Mouse (Mus musculus): Measurements from ENCODE around the gene Rhog. TPM values are rescaled to one million over a fixed set of nuclear protein-coding genes. Genes with fewer than 3 reads are reported as not detected.

Gene Rhog
- polyA plus RNA-seq, 1 experiment from 2014 or later, result 58.7 TPM

DNA sequence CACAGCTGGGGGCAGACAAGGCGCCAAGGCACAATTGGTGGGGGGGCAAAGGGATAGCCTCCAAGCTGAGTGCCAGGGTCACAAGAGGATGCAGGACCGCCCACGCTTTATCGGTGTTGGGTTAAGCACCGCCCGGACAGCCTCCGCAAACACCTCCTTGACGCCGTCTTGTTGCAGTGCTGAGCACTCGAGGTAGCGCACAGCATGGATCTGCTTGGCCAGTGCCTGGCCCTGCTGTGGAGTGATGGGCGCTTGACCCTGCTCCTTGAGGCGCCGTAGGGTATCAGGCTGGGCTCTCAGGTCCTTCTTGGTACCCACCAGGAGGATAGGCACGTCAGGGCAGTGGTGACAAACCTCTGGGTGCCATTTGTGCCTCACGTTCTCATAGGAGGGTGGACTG lies 16.3 kb downstream of the Rhog start:
- Histone ChIP-seq H3K9ac (ENCODE audit: low read length) (no peak overlapping the region), H3K27ac (replicated peaks; ENCODE audit: low read depth, low read length) (no peak overlapping the region), H3K27me3 (ENCODE audit: control insufficient read depth, insufficient read depth, low read length) (no peaks in the 10 kb centered on the region), H3K9me3 (ENCODE audit: control insufficient read depth, low read length) (no peaks in the 10 kb centered on the region), H3K4me1 (ENCODE audit: control insufficient read depth, insufficient read depth, low read length) (no peaks in the 10 kb centered on the region), H3K36me3 (ENCODE audit: control insufficient read depth, insufficient read depth, low read length) (peaks cover 31% of the 10 kb centered on the region), H3K4me3 (ENCODE audit: low read depth, low read length) (no peak overlapping the region), H3K4me2 (ENCODE audit: low read depth, severe bottlenecking) (no peak overlapping the region)
- 92% methylated on average over 16 of the region's 16 CpGs for WGBS
- ATAC-seq (ENCODE audit: insufficient number of reproducible peaks, low FRiP score, low TSS enrichment, low read depth), result no peak
- no peak for DNase-seq (ENCODE audit: low spot score)

DNA sequence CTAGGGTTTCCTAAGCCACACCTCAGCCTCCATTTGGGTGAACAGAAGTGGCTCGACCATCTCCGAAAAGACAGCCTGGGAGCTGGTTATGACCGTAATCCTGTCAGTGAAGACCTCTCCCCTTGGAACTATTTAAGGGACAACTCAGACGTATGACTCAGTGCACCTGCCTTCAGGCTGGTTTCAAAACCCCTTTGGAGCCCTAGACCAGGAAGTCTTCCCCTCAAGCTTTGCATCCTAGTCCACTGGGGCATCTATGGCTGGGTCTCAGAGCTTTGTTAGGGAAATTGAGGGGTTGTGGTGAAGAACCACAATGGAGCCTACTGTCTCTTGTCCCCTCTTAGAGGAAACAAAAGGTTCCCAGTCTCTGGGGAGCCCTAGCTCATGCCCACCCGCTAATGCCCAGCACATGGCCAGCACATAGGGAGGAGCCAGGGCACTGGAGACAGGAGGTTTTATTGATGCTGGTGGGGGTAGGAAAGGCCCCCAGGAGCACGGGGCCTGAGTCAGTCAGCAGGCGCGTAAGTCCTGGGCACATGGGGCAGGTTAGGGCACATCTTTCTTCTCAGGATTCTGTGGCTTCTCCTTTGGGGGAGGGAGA lies 17.1 kb downstream of the Rhog start:
- Histone ChIP-seq H3K4me3 (ENCODE audit: low read depth, low read length) (no peak overlapping the region), H3K4me1 (ENCODE audit: control insufficient read depth, insufficient read depth, low read length) (no peaks in the 10 kb centered on the region), H3K27ac (replicated peaks; ENCODE audit: low read depth, low read length) (no peak overlapping the region), H3K4me2 (ENCODE audit: low read depth, severe bottlenecking) (no peak overlapping the region), H3K9ac (ENCODE audit: low read length) (no peak overlapping the region), H3K36me3 (ENCODE audit: control insufficient read depth, insufficient read depth, low read length) (peaks cover 31% of the 10 kb centered on the region), H3K27me3 (ENCODE audit: control insufficient read depth, insufficient read depth, low read length) (no peaks in the 10 kb centered on the region), H3K9me3 (ENCODE audit: control insufficient read depth, low read length) (no peaks in the 10 kb centered on the region)
- ATAC-seq (ENCODE audit: insufficient number of reproducible peaks, low FRiP score, low TSS enrichment, low read depth) (no peak), DNase-seq (ENCODE audit: low spot score) (no peak)
- WGBS, result 85% methylated on average over 8 of the region's 8 CpGs

DNA sequence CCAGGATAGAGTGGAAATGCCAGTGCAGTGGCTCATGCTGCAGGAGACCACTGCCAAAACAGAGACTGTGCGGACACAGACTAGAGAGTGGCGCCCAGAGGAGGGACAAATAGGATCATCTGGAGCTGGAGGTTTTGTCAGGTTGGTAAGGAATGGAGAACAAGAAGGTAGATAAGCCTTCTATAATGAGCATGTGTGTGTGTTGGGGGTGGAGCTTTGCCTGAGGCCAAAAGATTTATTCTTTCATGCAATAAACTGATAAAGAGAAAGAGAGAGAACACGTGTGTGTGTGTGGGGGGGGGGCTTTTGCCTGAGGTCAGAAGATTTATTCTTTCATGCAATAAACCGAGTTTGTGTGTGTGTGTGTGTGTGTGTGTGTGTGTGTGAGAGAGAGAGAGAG lies 22.8 kb downstream of the Rhog start:
- Histone ChIP-seq H3K4me3 (ENCODE audit: low read depth, low read length) (no peak overlapping the region), H3K9ac (ENCODE audit: low read length) (no peak overlapping the region), H3K9me3 (ENCODE audit: control insufficient read depth, low read length) (no peaks in the 10 kb centered on the region), H3K27ac (replicated peaks; ENCODE audit: low read depth, low read length) (no peak overlapping the region), H3K4me1 (ENCODE audit: control insufficient read depth, insufficient read depth, low read length) (no peaks in the 10 kb centered on the region), H3K4me2 (ENCODE audit: low read depth, severe bottlenecking) (no peak overlapping the region), H3K27me3 (ENCODE audit: control insufficient read depth, insufficient read depth, low read length) (no peaks in the 10 kb centered on the region), H3K36me3 (ENCODE audit: control insufficient read depth, insufficient read depth, low read length) (peaks cover 11% of the 10 kb centered on the region; the same call in 1 of the 2 replicates)
- DNase-seq (ENCODE audit: low spot score) (no peak), ATAC-seq (ENCODE audit: insufficient number of reproducible peaks, low FRiP score, low TSS enrichment, low read depth) (no peak)
- 76% methylated on average over 4 of the region's 4 CpGs for WGBS

DNA sequence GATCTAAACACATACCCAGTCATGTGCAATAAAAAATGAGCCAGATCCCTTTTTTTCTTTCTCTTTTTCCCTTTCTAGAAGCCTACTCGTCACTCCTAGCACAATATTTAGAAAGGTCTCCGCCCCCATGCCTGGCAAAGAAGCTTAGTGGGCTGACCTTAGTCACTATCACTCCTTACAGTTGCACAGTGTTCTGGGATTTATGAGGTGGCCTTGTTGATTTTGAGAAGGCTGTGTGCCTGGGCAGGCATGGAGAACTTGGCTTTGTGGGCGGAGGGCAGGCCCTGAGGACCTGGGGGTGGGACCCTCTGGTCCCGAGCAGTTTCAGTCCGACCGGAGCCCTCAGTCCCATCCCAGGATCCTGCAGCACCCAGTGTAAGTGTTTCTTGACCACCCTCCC lies 26.0 kb downstream of the Rhog start:
- no peaks in the 10 kb centered on the region for H3K9me3 ChIP-seq (ENCODE audit: control insufficient read depth, low read length)
- no peak overlapping the region for H3K4me3 ChIP-seq (ENCODE audit: low read depth, low read length)
- no peak overlapping the region for H3K27ac ChIP-seq (replicated peaks; ENCODE audit: low read depth, low read length)
- 92% methylated on average over 6 of the region's 6 CpGs for WGBS
- no peak for ATAC-seq (ENCODE audit: insufficient number of reproducible peaks, low FRiP score, low TSS enrichment, low read depth)
- peaks cover 8% of the 10 kb centered on the region for H3K36me3 ChIP-seq (ENCODE audit: control insufficient read depth, insufficient read depth, low read length)
- H3K4me1 ChIP-seq (ENCODE audit: control insufficient read depth, insufficient read depth, low read length), result no peaks in the 10 kb centered on the region
- H3K27me3 ChIP-seq (ENCODE audit: control insufficient read depth, insufficient read depth, low read length), result no peaks in the 10 kb centered on the region
- no peak overlapping the region for H3K4me2 ChIP-seq (ENCODE audit: low read depth, severe bottlenecking)
- DNase-seq (ENCODE audit: low spot score), result no peak
- H3K9ac ChIP-seq (ENCODE audit: low read length), result no peak overlapping the region

DNA sequence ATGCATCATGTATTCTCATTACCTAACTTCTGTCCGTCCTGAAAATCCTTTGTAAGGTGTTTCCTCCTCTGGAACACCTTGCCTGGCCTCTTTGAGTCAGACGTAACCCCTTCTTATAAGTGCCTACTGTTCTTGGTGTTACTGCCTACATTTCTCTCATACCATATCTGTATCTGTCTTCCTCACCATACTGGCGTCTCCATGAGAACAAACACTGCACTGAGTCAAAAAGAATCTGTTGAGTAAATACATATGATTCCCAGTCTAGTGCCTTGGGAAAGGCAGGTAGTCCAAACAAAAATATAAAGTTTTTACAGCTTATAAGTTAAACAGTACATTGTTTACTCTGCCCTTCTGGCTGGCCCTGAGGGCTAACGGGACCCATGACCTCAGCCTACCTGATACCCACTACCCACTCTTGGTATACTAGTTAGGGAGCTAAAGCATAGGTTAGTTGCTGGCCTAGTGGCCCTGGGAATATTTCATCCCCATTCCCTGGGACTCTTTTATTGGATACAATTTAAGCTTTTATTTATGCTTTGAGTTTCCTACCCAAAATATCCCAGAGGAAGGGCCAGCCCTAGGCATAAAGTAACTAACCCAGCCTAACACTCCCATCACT lies 27.7 kb downstream of the Rhog start:
- Histone ChIP-seq H3K4me1 (ENCODE audit: control insufficient read depth, insufficient read depth, low read length) (no peaks in the 10 kb centered on the region), H3K27ac (replicated peaks; ENCODE audit: low read depth, low read length) (no peak overlapping the region), H3K4me2 (ENCODE audit: low read depth, severe bottlenecking) (no peak overlapping the region), H3K4me3 (ENCODE audit: low read depth, low read length) (no peak overlapping the region), H3K9ac (ENCODE audit: low read length) (no peak overlapping the region), H3K9me3 (ENCODE audit: control insufficient read depth, low read length) (no peaks in the 10 kb centered on the region), H3K27me3 (ENCODE audit: control insufficient read depth, insufficient read depth, low read length) (no peaks in the 10 kb centered on the region), H3K36me3 (ENCODE audit: control insufficient read depth, insufficient read depth, low read length) (peaks cover 8% of the 10 kb centered on the region)
- 92% methylated on average over 4 of the region's 4 CpGs for WGBS
- ATAC-seq (ENCODE audit: insufficient number of reproducible peaks, low FRiP score, low TSS enrichment, low read depth) (no peak), DNase-seq (ENCODE audit: low spot score) (no peak)

DNA sequence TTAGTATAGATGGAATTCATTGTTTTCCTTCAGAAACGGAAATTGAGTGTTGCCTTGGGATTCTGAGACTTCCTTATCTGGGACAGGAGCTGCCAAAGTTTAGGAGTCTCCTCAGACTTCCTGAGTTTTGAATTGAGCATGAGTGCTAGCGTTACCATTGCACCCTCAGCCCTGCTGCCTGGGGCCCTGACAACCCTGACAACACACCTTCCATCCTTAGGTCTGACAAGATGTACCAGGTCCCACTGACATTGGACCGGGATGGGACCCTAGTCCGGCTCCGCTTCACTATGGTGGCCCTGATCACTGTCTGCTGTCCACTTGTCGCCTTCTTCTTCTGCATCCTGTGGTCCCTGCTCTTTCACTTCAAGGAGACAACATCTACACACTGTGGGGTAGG lies 29.8 kb downstream of the Rhog start:
- Histone ChIP-seq H3K27ac (replicated peaks; ENCODE audit: low read depth, low read length) (no peak overlapping the region), H3K4me3 (ENCODE audit: low read depth, low read length) (no peak overlapping the region), H3K9ac (ENCODE audit: low read length) (no peak overlapping the region), H3K36me3 (ENCODE audit: control insufficient read depth, insufficient read depth, low read length) (peaks cover 8% of the 10 kb centered on the region), H3K9me3 (ENCODE audit: control insufficient read depth, low read length) (no peaks in the 10 kb centered on the region), H3K4me1 (ENCODE audit: control insufficient read depth, insufficient read depth, low read length) (no peaks in the 10 kb centered on the region), H3K27me3 (ENCODE audit: control insufficient read depth, insufficient read depth, low read length) (no peaks in the 10 kb centered on the region), H3K4me2 (ENCODE audit: low read depth, severe bottlenecking) (no peak overlapping the region)
- DNase-seq (ENCODE audit: low spot score) (no peak), ATAC-seq (ENCODE audit: insufficient number of reproducible peaks, low FRiP score, low TSS enrichment, low read depth) (no peak)
- WGBS, result 90% methylated on average over 6 of the region's 6 CpGs

DNA sequence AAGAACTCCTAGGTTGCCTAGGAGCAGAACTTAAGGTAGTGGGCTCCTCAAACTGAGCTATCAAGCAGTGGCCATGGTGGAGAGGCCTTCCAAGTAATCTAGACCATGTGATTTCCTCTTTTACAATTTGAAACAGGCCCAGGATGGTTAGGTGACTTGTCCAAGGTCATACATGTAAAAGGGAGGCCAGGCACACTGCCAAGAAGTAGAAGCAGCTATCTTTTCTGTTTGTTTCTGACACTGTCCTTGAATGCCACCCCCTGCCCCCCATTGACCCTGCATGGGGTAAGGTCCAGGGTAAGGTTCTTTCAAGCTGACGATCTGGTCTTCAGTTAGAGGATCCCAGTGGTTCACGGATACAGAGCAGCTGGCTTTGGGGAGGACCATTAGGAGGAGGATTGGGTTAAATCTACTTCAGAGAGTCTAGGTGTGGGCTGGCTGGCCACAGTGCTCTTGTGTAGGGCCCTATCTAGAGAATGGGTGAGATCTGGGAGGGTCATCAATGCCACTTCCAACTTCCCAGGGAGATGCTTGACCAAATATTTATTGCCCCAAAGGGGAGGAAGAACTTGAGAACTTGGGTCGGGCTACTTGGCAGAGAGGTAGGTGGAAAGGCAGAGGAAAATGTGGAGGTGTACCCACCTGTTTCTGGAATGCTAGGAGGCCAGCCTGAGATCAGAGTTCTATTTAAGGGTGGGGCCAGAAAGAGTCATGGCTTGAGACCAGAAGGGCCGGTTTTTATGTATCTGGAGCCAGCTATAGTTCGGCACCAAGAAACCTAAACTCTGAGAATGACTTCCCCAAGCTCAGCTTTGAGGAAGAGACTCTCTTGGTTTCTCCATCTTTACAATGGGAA lies 31.7 kb downstream of the Rhog start:
- Histone ChIP-seq H3K4me3 (ENCODE audit: low read depth, low read length) (no peak overlapping the region), H3K36me3 (ENCODE audit: control insufficient read depth, insufficient read depth, low read length) (peaks cover 8% of the 10 kb centered on the region), H3K9ac (ENCODE audit: low read length) (no peak overlapping the region), H3K27ac (replicated peaks; ENCODE audit: low read depth, low read length) (no peak overlapping the region), H3K4me1 (ENCODE audit: control insufficient read depth, insufficient read depth, low read length) (no peaks in the 10 kb centered on the region), H3K9me3 (ENCODE audit: control insufficient read depth, low read length) (no peaks in the 10 kb centered on the region), H3K27me3 (ENCODE audit: control insufficient read depth, insufficient read depth, low read length) (no peaks in the 10 kb centered on the region), H3K4me2 (ENCODE audit: low read depth, severe bottlenecking) (no peak overlapping the region)
- ATAC-seq (ENCODE audit: insufficient number of reproducible peaks, low FRiP score, low TSS enrichment, low read depth) (no peak), DNase-seq (ENCODE audit: low spot score) (no peak)
- WGBS, result 86% methylated on average over 5 of the region's 5 CpGs

DNA sequence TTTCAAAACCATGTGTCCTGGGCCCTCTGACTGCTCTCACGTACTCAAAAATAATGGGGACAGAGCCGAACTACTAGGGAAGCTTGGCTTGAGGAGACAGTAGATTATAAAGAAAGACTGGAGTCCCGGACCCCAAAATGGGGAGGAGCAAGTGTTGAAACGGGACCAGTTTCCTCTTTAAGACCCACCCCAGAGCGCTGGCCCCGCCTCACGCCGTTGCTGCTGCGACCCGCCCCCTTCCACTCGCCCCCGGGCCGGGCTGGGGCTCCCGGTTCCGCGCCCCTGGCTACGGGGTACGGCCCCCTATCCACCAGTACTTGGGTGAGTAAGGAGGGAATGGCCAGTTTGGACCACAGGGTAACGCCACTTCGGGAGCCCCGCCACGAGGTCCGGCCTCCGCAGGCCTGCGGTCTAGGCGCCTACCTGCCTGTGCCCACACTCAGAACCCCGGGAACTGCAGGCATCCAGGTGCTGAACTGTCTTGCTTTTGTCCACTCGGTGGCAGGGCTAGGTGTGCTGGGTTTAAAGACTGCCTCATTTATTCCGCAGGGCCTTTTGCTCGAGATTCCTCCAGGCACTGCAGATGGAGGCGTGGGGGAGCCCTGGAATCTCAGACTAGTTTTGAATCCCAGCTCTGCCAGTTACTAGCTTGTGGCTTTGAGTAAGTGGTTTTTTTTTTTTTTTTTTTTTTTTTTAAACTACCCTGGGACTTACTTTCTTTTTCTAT lies 32.9 kb downstream of the Rhog start:
- Histone ChIP-seq H3K9me3 (ENCODE audit: control insufficient read depth, low read length) (no peaks in the 10 kb centered on the region), H3K9ac (ENCODE audit: low read length) (peak overlapping the region; percentile 71), H3K4me1 (ENCODE audit: control insufficient read depth, insufficient read depth, low read length) (no peaks in the 10 kb centered on the region), H3K4me2 (ENCODE audit: low read depth, severe bottlenecking) (peak overlapping the region; percentile 71), H3K4me3 (ENCODE audit: low read depth, low read length) (peak overlapping the region; percentile 63), H3K36me3 (ENCODE audit: control insufficient read depth, insufficient read depth, low read length) (peaks cover 6% of the 10 kb centered on the region), H3K27me3 (ENCODE audit: control insufficient read depth, insufficient read depth, low read length) (no peaks in the 10 kb centered on the region), H3K27ac (replicated peaks; ENCODE audit: low read depth, low read length) (peak overlapping the region; percentile 72)
- WGBS, result under 1% methylated on average over 31 of the region's 31 CpGs
- peak; percentile 80 for DNase-seq (ENCODE audit: low spot score)
- peak; percentile 75 for ATAC-seq (ENCODE audit: insufficient number of reproducible peaks, low FRiP score, low TSS enrichment, low read depth)

All from limb, embryonic 11.5 days (tissue).